Mouse (Mus musculus): ENCODE data around the gene Ebf1.

Gene Ebf1

DNA sequence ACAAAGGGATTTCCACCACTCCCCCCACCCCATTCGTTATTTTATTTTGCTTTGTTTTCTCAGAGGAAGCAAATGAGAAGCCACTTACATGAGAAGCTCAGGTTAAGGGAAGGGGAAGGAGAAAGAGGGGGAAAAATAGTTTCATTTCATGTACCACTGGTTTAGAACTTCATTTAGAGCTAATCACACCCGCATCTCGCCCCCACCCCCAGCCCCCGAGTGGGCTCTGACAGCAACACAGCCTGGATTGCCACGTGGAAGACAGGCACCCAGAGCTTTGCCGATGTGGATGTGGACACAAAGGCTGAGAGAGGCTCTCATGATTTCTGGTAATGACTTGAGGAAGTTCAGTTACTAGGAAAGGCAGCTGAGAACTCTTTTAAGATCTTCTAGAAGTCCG, 410.0 kb downstream of the Ebf1 start:
- DNase-seq (ENCODE audit: low spot score in 2 of 2), result no peak

- no peak for DNase-seq (ENCODE audit: low spot score in 2 of 2)
These were observed 438.9 kb downstream of the Ebf1 start for GRCm38 (mm10) chr11:45055744-45056610.

All from thymus, postnatal 10 days (tissue).